Mouse (Mus musculus) G1E-ER4 (cell line): Measurements from ENCODE around the gene BC067074. TPM values are rescaled to one million over a fixed set of nuclear protein-coding genes. Genes with fewer than 3 reads are reported as not detected.

Experiments
- GATA1 ChIP-seq: IDR thresholded peaks from one replicate; pipeline ENCODE4 v1.8.0; 2012; ENCODE audit warnings: low read length, inconsistent platforms
- polyA plus RNA-seq: library from polyadenylated mRNA; stranded (reverse); fragments of >175 nt; gene quantifications from 2 replicates; pipeline ENCODE4 v1.2.3, GENCODE M21; 2012

Gene BC067074
- polyA plus RNA-seq, 1 experiment = not detected

DNA sequence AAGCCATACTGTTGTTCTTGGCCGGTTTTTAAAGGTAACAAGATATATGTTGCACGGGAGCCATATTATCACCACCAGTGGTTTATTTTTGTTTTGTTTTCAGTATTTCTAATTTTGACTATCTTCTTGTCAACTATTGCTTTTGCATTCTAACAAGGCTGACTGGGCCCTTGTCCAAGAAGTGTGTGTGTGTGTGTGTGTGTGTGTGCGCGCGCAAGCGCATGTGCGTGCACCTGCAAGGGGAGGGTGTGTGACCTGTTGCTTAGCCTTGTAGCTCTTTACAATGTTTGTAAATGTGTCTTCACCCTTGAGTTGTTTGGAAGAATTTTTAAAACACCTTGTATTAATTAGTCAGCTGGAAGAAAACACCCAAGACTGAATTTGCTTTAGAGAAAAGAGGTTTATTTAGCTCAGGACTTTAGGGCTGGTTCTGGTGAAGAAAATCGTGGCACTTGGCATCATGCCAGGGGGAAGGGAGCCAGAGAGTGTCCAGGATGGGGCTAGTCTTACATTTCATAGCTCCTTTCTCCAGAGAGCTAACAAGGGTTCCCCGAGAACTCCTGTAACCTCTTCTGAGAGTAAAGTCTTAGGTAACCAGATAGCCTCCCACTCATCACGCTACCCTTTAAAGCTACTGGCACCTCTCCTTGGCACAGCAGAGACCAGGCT is 3.0 kb downstream of the BC067074 start:
- TF ChIP-seq GATA1 = no peak

DNA sequence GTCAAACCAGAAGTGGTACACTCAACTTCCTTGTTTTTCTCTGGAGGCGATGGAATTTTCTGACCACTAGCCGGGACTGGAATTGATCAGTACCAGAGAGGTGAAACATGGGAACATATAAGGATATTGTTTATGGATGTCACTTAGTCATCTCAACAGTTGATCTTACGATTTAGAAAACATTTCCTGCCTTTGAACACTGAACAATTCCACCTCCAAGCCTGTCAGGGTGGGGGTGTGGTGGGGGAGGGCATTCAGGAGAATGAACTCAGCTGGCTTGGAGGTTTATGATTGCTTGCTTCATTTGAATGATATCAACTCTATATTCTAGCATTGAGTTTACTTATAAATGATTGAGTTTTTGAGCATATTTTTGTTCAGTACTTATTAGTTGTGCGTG is 13.6 kb downstream of the BC067074 start:
- TF ChIP-seq GATA1 = no peak

DNA sequence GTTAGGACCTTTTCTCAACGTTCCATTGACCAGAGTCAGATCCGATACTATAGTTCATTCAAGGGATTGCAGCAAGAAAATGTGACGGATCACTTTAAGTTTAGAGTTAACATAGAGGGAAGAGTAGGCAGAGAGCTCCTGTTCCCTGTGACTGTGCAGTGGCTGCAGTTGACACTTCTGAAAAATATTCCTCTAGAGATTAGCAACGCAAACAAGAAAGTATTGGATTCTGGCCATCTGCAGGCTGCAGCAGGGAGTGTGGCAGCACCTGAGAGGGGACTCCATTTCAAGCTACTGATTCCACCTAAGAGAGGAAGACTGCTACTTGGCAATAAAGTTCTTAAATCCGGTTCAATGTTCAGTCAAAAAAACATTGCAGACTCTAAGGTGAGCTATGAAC is 26.6 kb downstream of the BC067074 start:
- no peak for TF ChIP-seq GATA1

DNA sequence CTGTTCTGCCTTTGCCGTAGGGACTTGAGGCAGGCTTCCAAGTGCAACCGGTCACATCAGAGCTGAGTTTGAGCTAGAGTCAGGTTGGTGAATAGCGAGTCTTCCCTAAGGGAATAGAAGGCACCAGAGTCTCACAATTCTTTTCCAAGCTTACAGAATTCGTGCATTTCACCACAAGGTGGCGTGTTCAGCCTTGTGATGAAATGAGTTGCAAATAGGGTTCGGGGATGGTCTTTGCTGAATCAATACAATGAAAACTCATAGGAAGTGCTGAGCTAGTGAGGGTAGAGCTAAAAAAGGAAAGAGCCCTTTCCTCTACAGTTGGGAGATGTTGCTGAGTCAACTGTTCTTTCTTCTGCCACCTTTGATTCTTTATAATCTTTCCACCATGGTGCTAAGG is 29.0 kb downstream of the BC067074 start:
- no peak for TF ChIP-seq GATA1

DNA sequence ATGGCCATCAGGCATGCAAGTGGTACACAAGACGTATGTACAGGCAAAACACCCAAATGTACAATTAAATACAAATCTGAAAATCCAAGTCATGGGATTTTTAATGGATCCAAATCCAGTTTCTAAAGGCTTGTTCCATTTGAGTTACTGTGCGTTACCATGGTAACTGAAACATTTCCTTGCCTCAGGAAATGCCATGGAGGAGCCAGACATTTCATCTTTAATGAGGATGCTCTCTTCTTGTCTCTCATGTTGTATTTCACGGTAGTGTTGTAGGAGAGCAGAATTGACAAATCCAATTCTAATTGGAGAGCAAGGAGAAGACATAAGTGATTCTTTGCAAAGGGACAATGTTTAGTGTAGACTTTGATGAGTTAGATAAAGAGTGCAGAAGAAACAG is 31.3 kb downstream of the BC067074 start:
- TF ChIP-seq GATA1 = no peak

DNA sequence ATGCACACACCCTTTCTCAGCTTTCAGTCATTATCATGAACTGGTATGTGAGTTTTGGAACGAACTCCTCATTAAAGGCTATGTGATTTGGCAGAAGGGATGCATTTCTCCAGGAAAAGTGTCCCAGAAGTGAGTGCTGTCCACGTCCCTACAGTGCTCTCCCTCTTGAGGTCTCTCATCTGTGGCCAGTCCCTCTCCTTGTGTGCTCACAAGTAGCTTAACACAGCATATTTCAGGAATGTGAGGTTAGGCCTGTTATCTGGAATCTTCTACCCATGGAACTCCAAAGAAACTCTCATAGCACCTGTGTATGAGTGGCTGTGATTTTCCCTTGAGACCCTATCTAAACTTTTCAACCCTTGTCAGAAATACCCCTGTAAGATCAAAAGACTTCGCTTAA is 32.7 kb downstream of the BC067074 start:
- TF ChIP-seq GATA1 = no peak

DNA sequence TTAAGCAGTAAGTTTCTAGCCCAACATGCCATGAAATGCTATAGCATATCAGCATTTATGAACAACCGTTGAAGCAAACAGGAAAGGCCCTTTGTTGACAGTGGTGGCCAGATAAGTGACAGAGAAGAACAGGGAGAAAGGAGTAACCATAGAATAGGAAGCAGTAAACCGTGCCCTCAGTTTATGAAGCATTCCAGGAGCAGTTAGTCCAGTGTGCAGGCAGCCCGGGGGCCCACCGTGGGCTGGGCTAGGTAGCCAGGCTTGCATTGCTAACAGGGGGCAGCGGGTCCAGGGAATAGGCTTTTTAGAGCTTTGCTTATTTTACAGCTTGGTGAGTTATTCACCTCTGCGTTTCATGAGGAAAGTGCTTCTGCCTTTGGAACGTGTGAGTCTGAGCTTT is 39.3 kb downstream of the BC067074 start:
- no peak for TF ChIP-seq GATA1

DNA sequence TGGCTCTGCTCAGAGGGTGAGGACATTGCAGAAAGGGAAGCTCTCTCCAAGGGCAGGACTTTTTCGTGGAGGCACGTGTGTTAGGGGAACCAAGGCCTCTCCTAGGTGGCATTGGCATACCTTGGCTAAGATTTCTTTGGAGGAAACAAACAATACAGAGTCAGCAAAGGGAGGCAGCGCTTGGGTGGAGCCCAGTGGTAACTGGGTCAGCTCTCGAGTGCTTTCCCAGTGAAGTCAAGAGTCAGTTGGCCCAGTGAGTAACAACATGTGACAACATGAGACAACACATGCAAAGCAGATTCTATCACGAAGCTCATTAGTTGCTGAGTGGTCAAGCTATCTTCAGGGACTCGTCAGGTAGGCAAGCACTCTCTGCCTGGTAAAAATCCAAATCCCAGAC is 40.4 kb downstream of the BC067074 start:
- TF ChIP-seq GATA1 = no peak

DNA sequence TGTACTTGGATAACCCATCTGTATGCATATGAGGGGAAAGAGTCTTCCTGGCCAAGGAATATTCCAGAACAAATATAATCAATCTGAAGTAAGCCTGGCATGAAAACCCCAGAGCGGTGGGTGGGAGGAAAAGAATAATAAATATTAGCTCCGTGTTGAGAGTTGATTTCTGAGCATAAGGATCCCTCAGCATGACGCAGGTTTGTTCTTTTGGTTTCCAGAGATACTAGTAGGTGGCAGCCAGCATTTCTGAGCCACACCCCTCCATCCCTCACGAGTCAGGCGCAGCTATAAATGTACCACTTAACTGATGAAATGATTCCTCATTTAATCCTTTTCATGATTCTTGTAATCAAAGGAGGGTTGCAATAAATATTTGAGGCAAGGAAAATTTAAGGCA is 41.0 kb downstream of the BC067074 start:
- no peak for TF ChIP-seq GATA1

DNA sequence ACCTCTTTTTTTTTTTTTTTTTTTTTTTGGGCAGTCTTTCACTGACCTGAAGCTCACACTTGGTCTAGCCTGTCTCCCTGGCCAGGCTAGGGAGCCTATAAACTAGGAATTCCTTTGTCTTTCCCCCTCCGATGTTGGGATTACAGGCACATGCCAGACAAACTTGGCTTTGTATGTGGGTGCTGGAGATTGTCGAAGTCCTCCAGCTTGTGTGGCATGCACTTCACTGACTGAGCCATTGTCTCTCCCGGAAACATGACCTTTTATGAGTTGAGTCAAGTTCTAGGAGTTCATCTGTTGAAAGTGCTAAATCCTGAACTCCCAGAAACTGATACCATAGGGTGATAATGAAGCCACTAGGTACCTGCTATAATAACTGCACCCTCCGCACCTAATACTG is 41.8 kb downstream of the BC067074 start:
- no peak for TF ChIP-seq GATA1

DNA sequence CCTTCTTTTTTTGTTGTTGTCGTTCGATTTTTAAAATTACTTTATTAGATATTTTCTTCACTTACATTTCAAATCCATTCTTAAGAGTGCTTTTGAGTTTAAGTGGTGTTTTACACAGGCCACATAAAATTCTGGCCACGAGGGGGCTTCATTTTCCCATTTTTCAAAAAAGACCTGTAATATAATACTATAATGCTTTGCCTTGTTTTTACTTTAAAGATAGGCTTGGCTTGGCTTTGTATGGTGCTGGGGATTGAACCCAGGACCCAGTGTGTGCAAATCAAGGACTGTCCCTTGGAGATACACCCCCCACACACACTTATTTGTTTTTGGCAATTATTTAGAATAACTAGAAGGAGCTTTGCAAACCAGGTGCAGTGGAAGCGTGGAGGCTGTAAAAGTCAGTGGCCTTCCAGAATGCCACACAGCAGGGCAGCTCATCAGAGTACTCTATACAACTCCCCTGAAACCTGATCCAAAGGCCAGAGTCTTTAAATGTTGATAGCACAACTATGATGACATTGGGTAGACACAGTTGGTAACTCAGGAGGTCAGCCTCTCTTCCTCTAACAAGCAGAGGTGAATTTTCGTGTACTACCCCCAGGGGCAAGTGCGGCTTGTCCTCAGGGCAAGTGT is 44.4 kb downstream of the BC067074 start:
- no peak for TF ChIP-seq GATA1

DNA sequence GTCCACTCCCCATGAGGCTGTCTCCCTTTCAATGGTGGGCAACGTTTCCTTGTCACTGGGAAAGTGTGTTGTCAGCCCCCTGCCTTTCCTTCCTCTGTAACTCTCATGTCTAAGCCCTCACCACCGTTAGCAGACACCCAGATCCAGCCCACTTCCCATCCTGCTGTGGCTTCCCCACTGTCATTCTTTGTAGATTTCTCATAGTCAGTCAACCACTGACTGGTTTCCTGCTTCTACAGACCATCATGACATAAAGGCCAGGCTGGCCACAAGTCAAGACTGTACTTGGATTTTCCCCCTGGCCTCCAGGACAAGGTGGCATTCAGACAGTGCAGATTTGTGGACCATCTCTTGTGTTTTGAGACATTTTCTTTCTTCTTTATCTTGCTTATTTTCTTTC is 47.7 kb downstream of the BC067074 start:
- no peak for TF ChIP-seq GATA1

DNA sequence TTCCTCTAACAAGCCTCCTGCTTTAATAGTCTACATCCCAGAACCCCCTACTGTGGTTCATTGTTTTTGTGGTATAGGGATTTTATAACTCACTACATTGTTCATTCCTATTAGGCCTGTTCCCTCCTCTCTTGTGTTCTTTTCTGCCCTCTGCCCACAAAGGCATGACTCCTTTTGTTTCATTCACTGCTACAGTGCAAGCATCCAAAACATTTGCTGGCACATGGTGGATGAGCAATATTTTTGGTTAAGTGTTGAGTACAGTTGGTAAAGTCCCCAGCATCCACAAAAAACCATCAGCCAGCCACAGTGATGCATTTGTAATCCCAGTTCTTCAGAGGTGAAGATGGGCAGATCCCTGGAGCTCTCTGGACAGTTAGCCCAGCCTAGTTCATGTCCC is 48.2 kb downstream of the BC067074 start:
- TF ChIP-seq GATA1 = no peak

DNA sequence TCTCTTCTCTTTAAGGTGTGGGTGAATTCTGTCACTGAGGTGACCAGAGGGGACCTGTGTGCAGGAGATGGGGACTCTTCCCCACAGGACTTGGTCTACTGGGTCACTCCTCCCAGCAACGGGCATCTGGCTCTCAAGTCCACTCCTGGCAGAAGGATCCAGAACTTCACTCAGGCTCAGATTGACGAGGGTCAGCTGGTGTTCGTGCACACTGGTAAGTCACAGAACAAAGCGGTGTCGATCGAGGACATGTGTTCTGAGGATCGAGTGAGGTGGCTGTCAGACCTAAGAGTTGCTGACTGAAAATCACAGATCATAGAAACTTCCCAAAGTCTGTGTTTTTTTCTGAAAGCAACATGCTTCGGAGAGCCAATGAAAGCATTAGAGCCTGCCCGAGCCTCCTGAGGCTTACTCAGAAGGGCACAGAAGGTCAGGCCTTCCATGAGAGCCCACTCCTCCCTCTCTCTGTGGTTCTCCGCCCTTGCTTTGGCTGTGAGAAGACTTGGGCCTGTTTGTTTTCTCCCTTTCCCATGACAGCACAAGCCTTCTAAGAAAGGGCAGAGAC is 49.5 kb downstream of the BC067074 start:
- no peak for TF ChIP-seq GATA1

DNA sequence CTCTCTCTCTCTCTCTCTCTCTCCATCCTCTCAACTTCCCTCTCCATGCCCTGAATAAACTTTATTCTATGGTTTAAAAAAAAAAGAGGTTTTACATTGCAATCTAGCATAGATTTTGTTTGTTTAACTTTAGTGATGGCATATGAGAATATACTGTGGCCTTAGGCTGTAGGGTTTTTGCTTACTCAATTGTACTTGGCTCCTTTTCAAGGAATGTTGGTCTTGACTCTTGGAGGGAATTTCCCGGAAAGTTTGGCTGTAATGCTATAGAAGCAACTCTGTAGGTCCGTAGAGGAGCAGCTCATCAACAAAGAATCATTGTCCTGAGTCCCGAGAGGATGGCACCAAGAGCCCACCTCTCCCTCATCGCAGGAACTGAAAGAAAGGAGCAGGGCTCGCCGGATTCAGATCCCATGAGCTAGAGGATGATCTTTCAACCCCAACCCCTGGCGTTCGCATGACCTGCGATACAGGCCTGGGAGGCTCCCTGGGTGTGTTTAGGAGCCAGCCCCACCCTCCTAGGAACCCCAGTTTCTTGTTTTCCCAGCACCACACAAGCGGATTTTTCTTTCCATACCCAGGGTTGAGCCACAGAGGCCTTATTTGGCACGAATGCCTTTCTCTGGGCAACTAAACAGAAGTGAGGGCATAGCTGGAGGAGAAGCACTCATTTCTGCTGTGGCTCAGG is 57.9 kb downstream of the BC067074 start:
- TF ChIP-seq GATA1 = no peak

DNA sequence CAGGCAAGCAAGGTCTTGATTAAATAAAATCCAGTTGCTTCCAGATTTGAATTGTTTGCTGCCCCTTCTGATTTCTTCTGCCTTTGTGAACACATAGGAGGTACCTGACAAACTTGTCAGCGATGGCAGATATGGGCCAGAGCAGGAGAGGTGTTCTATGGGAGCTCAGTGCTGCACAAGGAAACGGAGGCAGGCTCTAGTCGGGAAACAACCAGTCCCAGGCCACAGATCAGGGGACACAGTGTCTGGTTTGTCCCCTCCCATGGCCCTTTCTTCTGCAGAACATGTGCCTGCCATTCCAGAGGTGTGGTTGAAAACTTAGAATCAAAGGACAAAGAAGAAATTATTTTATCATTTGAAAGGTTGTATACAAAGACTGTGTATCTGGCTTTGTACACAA is 60.6 kb downstream of the BC067074 start:
- TF ChIP-seq GATA1 = no peak

DNA sequence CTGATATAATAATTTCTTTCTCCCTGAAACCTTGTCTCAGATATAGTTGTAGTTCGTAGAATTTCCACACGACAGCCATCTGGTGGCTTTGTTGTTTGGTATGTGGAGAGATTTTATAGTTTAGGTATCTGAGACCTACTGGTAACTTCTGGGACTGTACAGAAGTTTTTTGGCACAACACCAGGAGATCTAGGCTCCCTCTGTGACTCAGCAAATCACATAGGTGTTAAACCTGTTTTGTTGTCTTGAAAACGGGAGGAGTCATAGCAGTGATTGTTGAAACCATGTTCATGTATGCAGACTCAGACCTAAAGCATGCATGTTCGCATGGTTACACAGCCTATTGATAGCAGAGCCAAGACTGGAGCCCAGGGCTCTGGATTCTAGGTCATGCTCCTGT is 61.0 kb downstream of the BC067074 start:
- no peak for TF ChIP-seq GATA1

DNA sequence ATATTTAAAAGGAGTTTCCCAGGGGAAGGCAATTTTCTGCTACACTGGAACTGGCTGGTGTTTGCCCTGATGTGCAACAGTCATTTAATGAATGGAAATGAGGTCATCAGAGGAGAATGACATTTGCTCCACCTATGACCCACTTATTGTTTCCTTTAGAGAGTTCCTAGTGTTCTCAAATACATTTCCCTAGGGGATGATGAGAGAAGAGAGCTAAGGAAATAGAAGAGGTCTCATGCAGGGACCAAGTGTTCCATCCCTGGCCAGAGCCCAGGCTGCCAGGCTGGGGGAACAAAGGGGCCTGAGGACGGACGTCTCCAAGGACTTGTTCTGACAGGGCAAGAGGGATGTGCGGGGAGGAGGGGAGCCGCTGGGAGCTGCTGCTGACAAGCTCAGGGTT is 62.1 kb downstream of the BC067074 start:
- TF ChIP-seq GATA1 = no peak
